Mouse (Mus musculus) T-cell, adult 2 months (primary cell): ENCODE measurements around the gene C8a.

Experiments used
- DNase-seq: peaks from one replicate; pipeline ENCODE4 v3.0.0; 2022; ENCODE audit warnings: low spot score

Gene C8a

DNA sequence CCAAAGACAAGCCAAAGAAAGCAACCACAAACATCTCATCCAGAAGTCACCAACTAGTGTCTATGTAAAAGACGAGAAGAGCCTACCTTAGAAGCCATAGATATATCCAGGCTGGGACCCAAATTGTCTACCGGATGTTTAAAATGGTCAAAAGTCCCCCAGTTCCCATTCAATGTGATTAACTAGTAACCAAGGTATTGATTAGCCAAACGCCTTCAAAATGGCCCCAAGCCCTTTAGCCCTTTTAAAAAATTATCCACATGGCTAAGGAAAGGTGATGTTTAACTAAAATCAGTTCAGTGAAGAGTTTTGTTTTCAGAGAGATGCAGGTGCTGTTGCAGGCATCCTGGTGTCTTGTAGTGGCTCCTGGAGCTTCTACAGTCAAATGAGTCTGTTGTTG, at the start of gene C8a:
Gene C8a, minus strand, starts transcription at position 76 of the 400 bp plus-strand sequence.
- no peak for DNase-seq

DNA sequence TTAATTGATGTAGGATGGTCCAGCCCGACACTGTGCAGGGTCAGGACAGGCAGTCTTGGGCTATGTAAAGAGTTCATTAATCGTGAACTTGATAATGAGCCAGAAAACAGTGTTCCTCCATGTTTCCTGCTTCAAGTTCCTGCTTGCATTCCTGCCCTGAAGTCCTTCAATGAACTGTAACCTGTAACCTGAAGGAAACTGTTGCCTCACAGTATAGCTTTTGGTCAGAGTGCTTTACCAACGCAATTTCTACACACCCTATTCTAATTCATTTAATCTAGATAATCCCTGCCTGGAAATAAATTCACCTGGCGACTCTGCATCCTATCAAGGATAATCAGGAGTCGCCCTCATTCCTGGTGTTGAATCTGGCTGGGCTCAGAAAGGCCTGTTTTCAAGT, 49.2 kb upstream of the C8a start:
- DNase-seq = no peak

DNA sequence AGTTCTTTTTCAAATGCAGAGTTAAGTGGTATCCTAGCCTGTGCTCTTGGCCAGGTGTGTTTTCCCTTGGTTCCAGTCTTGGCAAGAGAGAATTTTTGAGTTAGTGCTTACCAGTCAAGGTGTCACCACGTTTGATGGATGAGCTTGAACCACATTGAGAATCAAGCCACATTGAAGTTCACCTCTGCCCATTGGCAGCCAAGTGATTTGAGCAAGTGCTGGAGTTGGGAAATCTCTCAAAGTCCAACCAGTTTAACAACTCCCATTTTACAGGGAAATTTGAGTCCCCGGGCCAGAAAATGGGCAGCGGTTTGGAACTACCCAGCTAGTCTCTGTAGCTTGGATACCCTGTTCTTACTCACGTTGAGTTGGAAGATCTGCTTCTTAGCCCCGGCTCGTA, 41.8 kb upstream of the C8a start:
- no peak for DNase-seq

DNA sequence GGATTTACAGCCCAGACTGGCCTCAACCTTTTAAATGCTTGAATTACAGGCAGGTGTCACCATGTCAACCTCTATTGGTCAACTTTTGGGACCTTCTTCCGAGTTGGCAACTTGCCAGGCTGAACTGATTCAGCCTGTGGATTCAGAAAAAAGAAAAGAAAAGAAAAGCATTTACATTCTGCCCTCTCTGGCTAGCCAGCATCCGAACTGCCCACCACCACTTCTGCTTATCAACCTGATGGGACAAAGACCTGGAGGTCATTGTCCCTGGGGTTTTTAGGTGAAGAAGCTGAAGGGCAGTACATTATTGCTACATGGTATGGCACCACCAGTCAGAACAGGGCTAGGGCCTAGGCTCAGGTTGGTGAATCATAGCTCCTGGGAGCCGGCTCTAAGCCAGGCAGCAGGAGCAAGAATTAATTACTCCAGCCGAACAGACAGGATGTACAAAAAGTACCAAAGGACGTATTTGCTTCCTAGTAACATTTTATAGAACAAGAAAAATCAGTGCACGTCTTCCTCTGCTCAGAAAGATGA, 38.6 kb upstream of the C8a start:
- no peak for DNase-seq

DNA sequence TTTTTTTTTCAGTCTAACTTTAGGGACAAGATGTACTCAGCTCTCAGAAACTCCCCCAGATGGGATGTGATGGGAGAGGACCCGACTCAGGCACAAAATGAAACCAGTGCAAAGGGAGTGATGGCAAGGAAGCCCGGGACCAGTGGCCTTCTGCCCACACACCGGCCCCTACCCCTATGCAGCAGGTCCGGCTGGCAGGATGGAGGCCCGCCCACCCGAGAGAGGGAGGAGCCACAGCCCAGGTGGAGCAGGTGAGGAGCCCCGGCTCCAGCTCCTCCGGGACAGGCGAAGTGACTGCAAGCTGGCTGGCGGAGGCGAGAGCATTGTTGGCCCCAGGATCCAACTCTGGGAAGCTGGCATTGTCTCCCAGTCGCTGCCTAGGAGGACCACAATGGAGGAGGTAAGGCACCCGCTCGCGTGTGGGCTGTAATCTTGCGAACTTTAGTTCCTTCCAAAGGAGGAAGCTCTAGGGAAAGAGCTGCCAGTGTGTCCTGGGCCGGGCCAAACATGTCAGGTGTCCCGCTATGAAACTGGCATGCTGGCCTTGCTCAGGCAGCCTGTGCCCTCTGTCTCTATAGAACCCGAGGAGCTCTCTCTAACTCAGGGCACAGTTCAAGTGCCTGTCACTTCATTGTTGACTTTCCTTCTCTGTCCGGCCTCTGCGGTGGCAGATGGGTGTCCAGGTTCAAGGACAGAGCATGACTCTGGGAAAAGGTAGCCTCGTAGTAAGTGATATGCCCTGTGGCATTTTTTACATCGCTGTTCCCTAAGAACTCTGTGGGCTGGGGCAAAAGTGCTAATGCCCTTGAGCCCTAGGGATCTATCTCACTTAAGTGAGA, 37.3 kb upstream of the C8a start, which contains the start of gene Fyb2:
Gene Fyb2, plus strand, starts transcription at position 166 of the 839 bp plus-strand sequence.
- DNase-seq = no peak

DNA sequence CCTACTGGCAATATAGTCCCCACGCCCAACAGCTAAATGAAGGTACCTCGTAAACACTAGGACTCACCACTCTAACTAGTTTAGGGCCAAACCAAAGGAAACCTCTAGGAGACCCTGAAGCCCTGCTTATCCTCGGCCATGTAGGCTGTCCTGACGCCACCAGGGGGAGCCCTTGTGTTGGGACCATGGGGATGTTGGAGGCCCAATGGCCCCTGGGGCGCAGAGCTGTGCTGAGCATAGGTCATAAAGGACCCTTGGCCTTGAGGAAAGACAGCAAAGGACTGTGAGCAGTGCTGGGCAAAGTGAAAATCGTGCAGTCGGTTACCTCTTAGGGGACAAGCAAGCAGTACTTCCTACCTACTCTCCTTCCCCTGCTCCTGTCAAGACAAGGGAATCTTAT, 35.5 kb upstream of the C8a start:
- DNase-seq = no peak

DNA sequence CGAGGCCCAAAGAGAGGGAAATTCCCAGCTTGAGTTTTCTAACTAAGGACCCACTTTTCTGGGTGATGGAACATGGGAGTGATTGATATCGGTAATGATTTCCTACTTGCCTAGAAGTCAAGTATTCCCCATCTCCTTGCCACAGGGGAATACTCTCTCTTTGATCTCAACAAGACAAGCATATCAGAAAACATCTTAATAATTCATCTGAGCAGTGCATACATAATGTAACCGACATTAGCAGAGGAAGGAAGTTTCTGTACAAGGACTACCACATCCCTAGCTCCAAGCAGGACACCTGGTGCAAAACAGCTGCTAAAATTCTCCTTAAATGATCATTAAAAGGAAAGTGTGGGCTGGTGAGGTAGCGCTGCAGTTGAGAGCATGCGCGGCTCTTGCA, 28.9 kb upstream of the C8a start:
- DNase-seq = no peak

DNA sequence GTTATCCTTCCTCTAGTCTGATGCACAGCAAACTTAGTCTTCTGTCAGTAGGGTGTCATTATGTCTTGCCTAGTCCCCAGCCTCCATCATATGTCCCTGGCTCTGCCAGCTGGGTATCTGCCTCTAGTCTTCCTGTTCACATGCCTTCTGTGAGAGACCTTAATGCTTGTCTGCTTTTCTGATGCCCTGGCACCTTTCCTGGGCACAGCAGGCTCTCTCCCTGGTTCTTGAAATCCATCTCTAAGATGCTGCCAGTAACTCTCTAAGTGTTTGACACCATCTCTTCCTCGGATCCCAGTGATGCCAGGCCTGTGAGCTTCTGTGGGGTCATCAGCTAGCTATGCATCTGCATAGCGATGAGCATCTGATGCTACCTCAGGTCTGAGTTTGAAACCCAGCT, 26.6 kb upstream of the C8a start:
- no peak for DNase-seq

DNA sequence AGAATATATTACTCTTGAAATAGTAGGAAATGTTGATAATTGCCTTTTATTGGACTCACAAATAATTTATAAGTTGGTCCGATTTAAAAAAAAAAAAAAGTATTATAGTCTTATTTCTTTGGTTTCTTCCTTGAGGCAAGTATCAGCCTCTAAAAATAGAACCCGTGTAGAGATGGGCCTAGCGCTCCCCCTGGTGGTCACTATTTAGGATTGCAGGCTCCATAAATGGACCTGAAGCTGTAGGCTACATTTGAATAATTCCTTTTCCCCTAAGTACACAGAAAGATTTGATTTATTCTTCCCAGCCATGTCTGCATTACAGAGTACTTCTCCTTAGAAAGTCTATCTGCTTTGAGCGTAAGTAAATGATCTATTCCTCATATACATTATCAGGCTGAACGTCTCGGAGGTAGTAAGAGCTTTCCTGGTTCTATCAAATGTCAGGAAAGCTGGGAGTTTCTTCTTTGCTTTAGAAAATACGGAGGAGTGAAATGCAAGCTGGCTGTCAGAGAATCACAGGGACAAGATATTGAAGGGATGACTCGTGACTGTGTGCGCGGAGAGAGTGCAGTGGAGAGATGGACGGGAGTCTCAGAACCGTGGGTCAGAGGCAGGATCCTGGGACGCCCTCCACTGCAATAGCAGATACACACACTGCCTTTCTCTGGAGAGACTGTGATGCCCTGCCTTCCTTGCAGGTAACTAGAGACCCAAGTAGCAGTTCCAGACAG, 18.0 kb upstream of the C8a start:
- DNase-seq = no peak

DNA sequence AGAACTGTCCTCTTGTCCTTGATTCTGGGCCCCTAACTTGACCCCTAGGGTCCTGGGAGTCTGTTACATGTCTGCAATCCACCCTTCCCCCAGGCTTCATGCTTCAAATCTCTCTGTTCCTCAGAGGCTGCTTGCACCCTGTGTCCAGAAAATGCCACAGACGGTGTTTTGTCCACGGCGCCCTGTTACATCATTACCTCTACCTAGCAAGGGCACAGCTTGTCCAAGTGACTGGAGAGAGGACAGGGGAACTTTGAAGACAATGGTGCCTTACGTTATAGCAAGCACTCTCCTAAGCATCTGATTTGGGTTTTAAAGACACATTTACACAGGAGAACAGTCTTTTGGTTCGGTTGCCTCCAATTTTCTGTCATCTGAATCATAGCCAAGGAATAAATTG, 17.4 kb upstream of the C8a start:
- DNase-seq = no peak

DNA sequence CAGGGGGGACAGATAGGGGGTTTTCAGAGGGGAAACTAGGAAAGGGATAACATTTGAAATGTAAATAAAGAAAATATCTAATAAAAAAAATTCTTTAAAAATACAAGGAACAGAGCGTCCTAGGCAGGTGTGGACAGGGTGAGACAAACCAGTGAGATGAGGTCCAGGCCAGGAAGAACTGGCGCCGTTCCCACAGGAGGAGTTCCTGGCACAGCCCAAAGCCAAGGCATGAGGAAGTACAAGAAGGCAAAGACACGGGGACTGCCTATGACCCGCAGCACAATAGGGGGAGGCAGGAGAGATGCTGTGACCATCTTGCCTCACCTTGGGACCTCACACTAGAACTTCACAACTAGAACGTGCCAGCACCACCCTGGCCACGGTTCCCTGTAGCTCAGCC, 15.5 kb upstream of the C8a start:
- no peak for DNase-seq

DNA sequence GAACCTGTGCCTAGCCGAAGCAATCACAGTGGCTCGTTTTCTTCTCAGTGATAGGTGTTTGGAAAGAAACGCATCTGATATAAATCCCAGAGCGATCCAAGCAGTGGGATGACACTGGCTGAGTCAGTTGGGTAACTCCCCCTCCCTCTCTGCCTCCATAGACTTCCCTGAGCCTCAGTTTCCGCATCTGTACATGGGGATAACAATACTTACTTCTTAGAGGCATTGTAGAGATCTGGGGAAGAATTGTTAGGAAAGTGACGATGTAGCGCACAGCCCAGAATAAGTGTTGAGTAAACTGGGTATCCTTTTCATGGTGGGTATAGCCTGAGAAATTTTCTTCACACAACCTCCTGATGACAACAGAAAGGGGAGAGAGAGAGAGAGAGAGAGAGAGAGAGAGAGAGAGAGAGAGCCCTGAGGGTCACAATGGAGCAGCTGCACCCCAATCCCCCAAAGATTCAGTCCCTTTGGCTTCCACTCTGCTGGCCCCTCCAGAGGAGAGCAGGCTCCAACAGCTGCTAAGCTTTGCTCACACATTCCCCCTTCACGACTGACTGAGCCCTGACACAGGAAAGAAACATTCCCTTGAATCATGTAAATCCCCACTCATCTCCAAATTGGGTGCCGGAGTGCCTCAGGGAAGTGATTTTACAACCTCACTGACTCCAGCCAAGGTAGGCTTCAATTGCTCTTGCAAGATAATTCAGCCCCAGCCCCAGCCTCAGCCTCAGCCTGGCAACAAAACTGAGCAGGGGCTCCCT, 12.5 kb upstream of the C8a start:
- no peak for DNase-seq

DNA sequence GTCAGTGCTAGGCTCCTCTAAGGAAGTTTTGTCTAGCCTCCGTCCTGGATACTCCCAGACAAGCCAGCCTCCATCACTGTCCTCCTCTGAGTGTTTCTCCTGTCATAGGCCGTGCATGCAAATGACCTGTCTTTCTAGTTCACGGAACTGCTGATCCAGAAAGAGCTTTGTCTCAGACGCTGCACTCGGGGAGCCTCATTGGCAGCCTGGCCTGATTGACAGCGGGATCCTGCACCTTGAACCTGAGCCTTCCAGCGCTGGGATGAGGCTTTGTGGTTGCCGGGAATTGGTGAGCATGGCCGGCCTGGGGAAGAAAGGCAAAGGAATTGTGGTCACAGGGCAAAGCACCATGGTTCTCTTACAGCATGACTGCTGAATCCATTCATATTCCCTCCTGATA, 11.3 kb upstream of the C8a start:
- DNase-seq = no peak

DNA sequence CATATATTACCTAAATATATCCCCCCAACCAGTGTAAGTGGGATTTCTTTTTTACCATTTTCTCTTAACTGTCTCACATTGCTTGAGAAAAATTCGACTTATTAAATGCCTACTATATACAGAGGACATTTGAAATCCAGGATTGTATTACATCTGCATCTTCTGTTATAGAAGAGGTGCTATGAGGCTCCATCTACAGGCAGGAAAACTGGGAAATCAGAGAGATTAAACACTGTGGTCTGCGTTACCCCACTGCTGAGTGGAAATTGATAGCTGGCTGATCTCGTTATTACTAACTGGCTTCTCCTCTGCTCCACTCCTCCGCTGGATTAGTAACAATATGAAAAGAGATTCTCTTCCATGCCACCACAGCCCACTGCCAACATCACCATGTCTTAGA, 366 bp downstream of the C8a start:
- no peak for DNase-seq

DNA sequence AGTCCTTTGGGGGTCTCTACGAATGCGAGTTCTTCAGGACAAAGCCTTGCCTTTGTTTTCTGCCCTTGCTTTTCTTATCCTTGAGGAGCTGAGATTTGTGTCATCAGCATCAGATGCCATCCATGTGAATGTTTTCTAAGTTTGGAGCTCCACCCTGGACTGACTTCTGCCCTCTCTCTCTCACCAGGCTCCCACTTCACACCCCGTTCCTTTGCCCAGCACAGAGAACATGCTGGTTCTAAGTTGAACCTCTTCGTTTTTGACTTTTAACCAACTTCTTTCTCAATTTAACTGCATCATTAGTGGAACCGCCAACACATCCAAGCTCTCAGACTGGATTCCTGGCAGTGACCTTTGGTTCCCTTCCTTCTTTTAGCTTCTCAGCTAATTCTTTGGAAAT, 6.0 kb downstream of the C8a start:
- DNase-seq = no peak

DNA sequence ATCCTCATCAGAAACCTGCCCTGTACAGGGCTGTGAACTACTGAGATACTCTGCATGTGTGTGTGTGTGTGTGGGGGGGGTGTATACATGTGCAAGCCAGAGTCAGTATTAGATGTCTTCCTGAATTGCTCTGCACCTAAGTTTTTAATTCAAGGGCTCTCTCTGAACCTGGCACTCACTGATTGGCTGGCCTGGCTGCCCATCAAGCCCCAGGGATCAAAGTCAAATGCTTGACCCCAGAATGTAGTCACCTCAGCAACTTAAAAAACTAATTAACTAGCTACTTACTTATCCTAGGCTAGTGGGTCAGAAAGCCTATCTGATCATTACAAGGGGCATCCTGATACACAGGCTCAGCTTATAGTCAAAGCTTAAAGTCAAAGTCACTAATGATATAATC, 6.6 kb downstream of the C8a start:
- no peak for DNase-seq

DNA sequence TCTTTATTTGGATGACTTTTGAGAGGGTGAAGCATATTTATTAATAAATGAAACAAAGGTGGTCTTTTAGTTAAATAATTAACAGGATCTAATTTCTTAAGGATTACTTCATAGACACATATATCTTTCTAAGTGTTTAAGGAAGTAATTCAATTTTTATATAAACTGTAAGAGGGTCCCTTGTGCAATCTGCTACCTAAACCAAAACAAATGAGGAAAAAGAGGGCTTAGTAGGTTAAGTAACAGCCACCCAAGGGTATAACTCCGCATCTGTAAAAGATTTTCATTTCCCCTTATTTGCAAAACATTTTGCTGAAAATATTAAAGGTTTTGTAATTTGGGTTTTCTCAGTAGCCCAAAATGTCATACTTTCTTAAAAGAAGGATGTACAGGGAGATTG, 11.8 kb downstream of the C8a start:
- DNase-seq = no peak

DNA sequence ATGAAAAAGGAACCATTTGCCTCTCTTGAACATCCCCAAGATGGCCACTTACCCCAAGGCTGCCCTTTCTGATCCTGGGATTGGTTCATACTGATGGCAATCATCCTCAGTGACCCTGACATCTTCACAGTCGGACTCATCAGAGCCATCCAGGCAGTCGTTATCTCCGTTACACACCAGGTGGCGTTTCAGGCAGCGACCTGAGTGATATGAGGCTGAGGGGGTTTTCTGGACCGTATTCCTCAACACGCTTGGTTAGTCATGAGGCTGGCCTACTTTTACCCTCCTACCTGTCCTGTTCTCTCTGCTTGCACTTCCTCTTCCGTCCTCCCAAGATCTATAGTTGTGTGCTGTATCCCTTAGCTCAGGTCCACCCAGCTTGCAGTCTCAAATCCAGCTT, 15.0 kb downstream of the C8a start:
- DNase-seq = no peak

DNA sequence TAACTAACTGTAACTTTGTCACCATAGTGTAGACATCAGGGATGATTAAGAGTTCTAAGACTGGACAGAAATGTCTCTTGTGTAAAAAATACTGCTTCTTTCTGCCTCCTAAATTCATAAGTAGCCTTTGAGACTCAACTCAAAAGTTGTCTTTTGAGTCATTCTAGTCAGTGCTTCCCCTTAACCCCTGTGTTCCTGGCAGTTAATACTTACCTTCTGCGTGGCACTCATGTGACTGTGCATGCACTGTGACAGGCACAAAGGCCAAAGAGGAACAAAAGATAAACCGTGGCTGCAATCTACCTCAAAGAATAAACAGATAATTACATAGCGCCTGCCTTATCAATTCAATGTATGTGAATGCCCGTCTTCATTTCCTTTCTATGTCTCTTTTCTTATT, 18.4 kb downstream of the C8a start:
- DNase-seq = no peak

DNA sequence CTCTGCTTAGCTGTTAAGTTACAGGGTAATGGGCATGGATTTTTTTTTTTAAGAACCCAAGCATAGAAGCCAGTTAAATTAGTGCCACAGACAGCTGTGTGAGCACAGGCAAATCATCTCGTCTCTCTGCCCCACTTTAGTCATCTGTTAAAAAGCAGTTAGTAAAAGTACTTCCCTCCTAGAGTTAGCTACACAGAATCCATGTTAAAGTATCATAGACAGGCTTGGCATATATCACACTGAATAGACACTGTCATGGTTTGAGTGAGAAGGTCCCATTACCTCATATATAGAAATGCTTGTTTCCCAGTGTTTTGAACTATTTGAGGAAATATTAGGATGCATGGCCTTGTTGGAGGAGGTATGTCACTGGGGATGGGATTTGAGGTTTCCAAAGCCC, 19.2 kb downstream of the C8a start, which contains the start of gene Gm17662:
Gene Gm17662, plus strand, starts transcription at position 301 of the 400 bp plus-strand sequence.
- DNase-seq = no peak

DNA sequence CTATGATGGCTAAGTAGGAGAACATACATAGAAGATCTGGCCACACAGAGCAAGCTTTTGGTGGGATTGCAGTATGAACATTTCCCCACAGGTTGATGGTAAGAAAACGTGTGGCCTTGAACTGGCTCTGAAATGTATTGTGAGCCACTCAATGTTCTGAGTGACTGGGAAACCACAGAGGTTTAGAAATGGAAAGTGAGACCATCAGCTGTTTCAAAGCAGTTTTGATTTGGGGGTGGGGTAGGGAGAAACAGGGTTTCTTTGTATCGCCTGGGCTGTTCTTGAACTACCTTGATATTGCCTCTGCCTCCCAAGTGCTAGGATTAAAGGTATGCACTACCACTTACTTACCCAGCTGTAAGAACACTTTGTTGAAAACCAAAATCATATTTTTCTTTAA, 21.0 kb downstream of the C8a start:
- DNase-seq = no peak

DNA sequence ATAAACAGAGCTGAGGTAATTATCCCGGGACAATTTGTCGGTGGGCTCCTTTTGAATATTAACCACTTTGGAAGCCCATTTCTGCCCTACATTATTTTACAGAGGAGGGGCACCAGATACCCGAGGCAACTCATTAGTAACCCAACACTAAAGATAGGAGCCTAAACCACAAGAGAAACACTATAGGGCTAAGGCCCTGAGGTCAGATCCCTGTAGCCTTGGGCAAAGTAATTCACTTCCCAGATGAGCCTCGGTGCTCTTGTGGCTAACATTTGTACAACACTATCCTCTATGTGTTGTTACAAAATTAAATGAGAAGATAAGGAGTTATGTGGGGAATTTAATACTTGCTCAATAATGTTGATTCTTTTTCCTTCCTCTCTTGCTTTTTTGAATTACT, 32.7 kb downstream of the C8a start:
- DNase-seq = no peak

DNA sequence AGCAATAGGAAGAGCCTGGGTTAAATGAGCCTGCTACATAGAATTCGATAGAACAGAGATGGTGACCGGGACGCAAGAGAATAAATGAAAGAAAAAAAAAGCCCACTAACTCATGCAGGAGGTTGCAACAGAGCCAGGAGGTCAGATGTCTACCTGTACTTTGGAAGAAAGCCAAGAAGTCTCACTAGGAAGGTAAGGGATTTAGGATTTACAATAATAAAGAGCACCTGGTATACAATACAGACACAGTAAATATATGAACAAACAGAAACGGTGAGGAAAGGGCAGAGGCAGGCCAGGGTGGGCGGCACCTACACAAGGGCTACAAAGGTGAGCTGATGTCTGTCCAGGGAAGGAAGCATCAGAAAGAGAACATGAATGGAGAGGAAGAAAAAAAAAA, 34.0 kb downstream of the C8a start:
- no peak for DNase-seq
